Mouse (Mus musculus) layer of hippocampus, adult 11-12 months (tissue): ENCODE results near the gene Adora3.

ENCODE experiments used
- DNase-seq: peaks from one replicate; pipeline ENCODE4 v3.0.0; 2022; ENCODE audit warnings: low spot score

Gene Adora3

GRCm38 (mm10) chr3:105876022-105876421 lies 5.4 kb downstream of the Adora3 start:
- no peak for DNase-seq

GRCm38 (mm10) chr3:105877252-105877803 lies 6.7 kb downstream of the Adora3 start:
- no peak for DNase-seq

- DNase-seq, result no peak
Observed at GRCm38 (mm10) chr3:105877919-105878318, 7.3 kb downstream of the Adora3 start.

- no peak for DNase-seq
Observed at GRCm38 (mm10) chr3:105878751-105879150, 8.1 kb downstream of the Adora3 start.

GRCm38 (mm10) chr3:105880419-105880818 lies 9.8 kb downstream of the Adora3 start:
- DNase-seq, result no peak

- DNase-seq, result no peak
Observed at GRCm38 (mm10) chr3:105882105-105882504, 11.4 kb downstream of the Adora3 start.

- DNase-seq, result no peak
Observed at GRCm38 (mm10) chr3:105883111-105883510, 12.5 kb downstream of the Adora3 start.

- DNase-seq, result no peak
Observed at GRCm38 (mm10) chr3:105888961-105889360, 18.3 kb downstream of the Adora3 start.

- no peak for DNase-seq
Observed at GRCm38 (mm10) chr3:105890220-105890619, 19.6 kb downstream of the Adora3 start.

GRCm38 (mm10) chr3:105891141-105891540 lies 20.5 kb downstream of the Adora3 start:
- DNase-seq, result no peak

- peak; percentile 39 for DNase-seq
Observed at GRCm38 (mm10) chr3:105891760-105892571, 21.3 kb downstream of the Adora3 start.

- DNase-seq, result no peak
Observed at GRCm38 (mm10) chr3:105892572-105893495, 22.2 kb downstream of the Adora3 start.

- peak; percentile 65 for DNase-seq
Observed at GRCm38 (mm10) chr3:105893941-105894391, 23.3 kb downstream of the Adora3 start.

- peak; percentile 86 for DNase-seq
Observed at GRCm38 (mm10) chr3:105894601-105895592, 24.2 kb downstream of the Adora3 start.

GRCm38 (mm10) chr3:105896811-105897210 lies 26.2 kb downstream of the Adora3 start:
- DNase-seq, result no peak

GRCm38 (mm10) chr3:105898325-105898724 lies 27.7 kb downstream of the Adora3 start:
- DNase-seq, result peak; percentile 66

GRCm38 (mm10) chr3:105898861-105899260 lies 28.2 kb downstream of the Adora3 start:
- DNase-seq, result no peak

- DNase-seq, result peak; percentile 86
Observed at GRCm38 (mm10) chr3:105899394-105900147, 28.9 kb downstream of the Adora3 start.

- DNase-seq, result no peak
Observed at GRCm38 (mm10) chr3:105900266-105900665, 29.6 kb downstream of the Adora3 start.

- no peak for DNase-seq
Observed at GRCm38 (mm10) chr3:105900716-105901115, 30.1 kb downstream of the Adora3 start.
